Mouse (Mus musculus): ENCODE measurements around the gene Capn13. TPM values are rescaled to one million over a fixed set of nuclear protein-coding genes. Genes with fewer than 3 reads are reported as not detected.
"Not testable (repeated sequence)": the region's sequence is repeated elsewhere in the genome, so short reads cannot be mapped to it uniquely, and the experiment has no call there.

Capn13 gene
- polyA plus RNA-seq, 1 experiment, result not detected

GRCm38 (mm10) chr17:73263077-73263501, 137.6 kb downstream of the Capn13 start:
- Histone ChIP-seq H3K36me3 (ENCODE audit: control insufficient read depth, insufficient read depth) (no peaks in the 10 kb centered on the region), H3K4me3 (no peak overlapping the region), H3K27me3 (ENCODE audit: control insufficient read depth, insufficient read depth, insufficient read length) (no peaks in the 10 kb centered on the region), H3ac (ENCODE audit: control insufficient read depth, insufficient read length) (no peak overlapping the region), H3K79me2 (ENCODE audit: control insufficient read depth, insufficient read depth) (no peaks in the 10 kb centered on the region), H3K4me2 (ENCODE audit: low read depth) (peak overlapping the region; percentile 54)
- no peak for TF ChIP-seq POLR2AphosphoS2 (IDR thresholded peaks at IDR 0.05; ENCODE audit: insufficient read length, low read depth)
- TF ChIP-seq USF1 (IDR thresholded peaks at IDR 0.05; ENCODE audit: low read depth), result peak; percentile 91
- TF ChIP-seq SRF (IDR thresholded peaks at IDR 0.05; ENCODE audit: control insufficient read depth, insufficient read length, low read depth), result peak; percentile 7
- TF ChIP-seq MAX (IDR thresholded peaks at IDR 0.05; ENCODE audit: low read depth), result no peak
- no peak for TF ChIP-seq CEBPB (IDR thresholded peaks at IDR 0.05; ENCODE audit: insufficient read depth, poor library complexity, severe bottlenecking)
- peak in 2 of 3 experiments; percentile 48 to 82 for TF ChIP-seq MYOD1 (IDR thresholded peaks at IDR 0.05; ENCODE audit: control insufficient read depth in 1 of 3, insufficient read length in 2 of 3, low read depth in 2 of 3)
- peak; percentile 68 for TF ChIP-seq TCF12 (IDR thresholded peaks at IDR 0.05; ENCODE audit: insufficient read depth, poor library complexity, severe bottlenecking)
- peak in 1 of 3 experiments; percentile 59 for TF ChIP-seq MYOG (IDR thresholded peaks at IDR 0.05; ENCODE audit: control insufficient read depth in 1 of 3, insufficient read depth in 1 of 3, insufficient read length in 2 of 3, low read depth in 2 of 3)
- TF ChIP-seq TCF3 (IDR thresholded peaks at IDR 0.05; ENCODE audit: insufficient read length, low read depth), result peak; percentile 11
- no peak for TF ChIP-seq REST (IDR thresholded peaks at IDR 0.05; ENCODE audit: insufficient read depth, insufficient read length)
- peak; percentile 18 for TF ChIP-seq POLR2A (IDR thresholded peaks at IDR 0.05; ENCODE audit: insufficient read length, low read depth)
- TF ChIP-seq E2F4 (IDR thresholded peaks at IDR 0.05; ENCODE audit: insufficient read depth), result no peak

- no peaks in the 10 kb centered on the region for H3K27me3 ChIP-seq (ENCODE audit: control insufficient read depth, insufficient read depth, insufficient read length)
- H3K79me2 ChIP-seq (ENCODE audit: control insufficient read depth, insufficient read depth), result no peaks in the 10 kb centered on the region
- H3K4me2 ChIP-seq (ENCODE audit: low read depth), result peak overlapping the region; percentile 50
- TF ChIP-seq POLR2A (IDR thresholded peaks at IDR 0.05; ENCODE audit: insufficient read length, low read depth), result no peak
- no peak for TF ChIP-seq TCF3 (IDR thresholded peaks at IDR 0.05; ENCODE audit: insufficient read length, low read depth)
- no peak for TF ChIP-seq TCF12 (IDR thresholded peaks at IDR 0.05; ENCODE audit: insufficient read depth, poor library complexity, severe bottlenecking)
- no peak for TF ChIP-seq CEBPB (IDR thresholded peaks at IDR 0.05; ENCODE audit: insufficient read depth, poor library complexity, severe bottlenecking)
- TF ChIP-seq MYOD1 (IDR thresholded peaks at IDR 0.05; ENCODE audit: control insufficient read depth in 1 of 3, insufficient read length in 2 of 3, low read depth in 2 of 3), result no peak
- no peaks in the 10 kb centered on the region for H3K36me3 ChIP-seq (ENCODE audit: control insufficient read depth, insufficient read depth)
- H3K4me3 ChIP-seq, result no peak overlapping the region
- H3ac ChIP-seq (ENCODE audit: control insufficient read depth, insufficient read length), result no peak overlapping the region
These were observed 138.1 kb downstream of the Capn13 start for GRCm38 (mm10) chr17:73262558-73262957.

GRCm38 (mm10) chr17:73259258-73259657, 141.4 kb downstream of the Capn13 start:
- not testable (repeated sequence) for H3K4me3 ChIP-seq; H3ac ChIP-seq (ENCODE audit: control insufficient read depth, insufficient read length); H3K36me3 ChIP-seq (ENCODE audit: control insufficient read depth, insufficient read depth); H3K79me2 ChIP-seq (ENCODE audit: control insufficient read depth, insufficient read depth); H3K4me2 ChIP-seq (ENCODE audit: low read depth); H3K27me3 ChIP-seq (ENCODE audit: control insufficient read depth, insufficient read depth, insufficient read length)

- no peak for TF ChIP-seq TCF12 (IDR thresholded peaks at IDR 0.05; ENCODE audit: insufficient read depth, poor library complexity, severe bottlenecking)
- TF ChIP-seq POLR2A (IDR thresholded peaks at IDR 0.05; ENCODE audit: insufficient read length, low read depth), result no peak
- no peak for TF ChIP-seq MAX (IDR thresholded peaks at IDR 0.05; ENCODE audit: low read depth)
- no peak for TF ChIP-seq USF1 (IDR thresholded peaks at IDR 0.05; ENCODE audit: low read depth)
- no peak for TF ChIP-seq MYOG (IDR thresholded peaks at IDR 0.05; ENCODE audit: control insufficient read depth in 1 of 3, insufficient read depth in 1 of 3, insufficient read length in 2 of 3, low read depth in 2 of 3)
- no peak for TF ChIP-seq E2F4 (IDR thresholded peaks at IDR 0.05; ENCODE audit: insufficient read depth)
- TF ChIP-seq TCF3 (IDR thresholded peaks at IDR 0.05; ENCODE audit: insufficient read length, low read depth), result no peak
- no peak for TF ChIP-seq MYOD1 (IDR thresholded peaks at IDR 0.05; ENCODE audit: control insufficient read depth in 1 of 3, insufficient read length in 2 of 3, low read depth in 2 of 3)
- no peak for TF ChIP-seq CEBPB (IDR thresholded peaks at IDR 0.05; ENCODE audit: insufficient read depth, poor library complexity, severe bottlenecking)
- peak overlapping the region; percentile 51 for H3K4me2 ChIP-seq (ENCODE audit: low read depth)
- no peaks in the 10 kb centered on the region for H3K27me3 ChIP-seq (ENCODE audit: control insufficient read depth, insufficient read depth, insufficient read length)
- H3K4me3 ChIP-seq, result no peak overlapping the region
- no peaks in the 10 kb centered on the region for H3K36me3 ChIP-seq (ENCODE audit: control insufficient read depth, insufficient read depth)
- H3K79me2 ChIP-seq (ENCODE audit: control insufficient read depth, insufficient read depth), result no peaks in the 10 kb centered on the region
- no peak overlapping the region for H3ac ChIP-seq (ENCODE audit: control insufficient read depth, insufficient read length)
These were observed 142.0 kb downstream of the Capn13 start for GRCm38 (mm10) chr17:73258620-73259019.

Data from myocyte (in vitro differentiated cells).